Mouse (Mus musculus) heart, postnatal 0 days (tissue): ENCODE measurements around the gene Ap5s1.

ENCODE experiments used
- CTCF ChIP-seq: IDR thresholded peaks from 2 replicates; pipeline ENCODE4 v1.5.1; 2016; ENCODE audit warnings: antibody characterized with exemption, control low read depth, low read depth
- EP300 ChIP-seq: IDR thresholded peaks from 2 replicates; pipeline ENCODE4 v1.6.1; 2016; ENCODE audit warnings: antibody characterized with exemption, low read depth

GRCm38 (mm10) chr2:131159938-131160581, 46.8 kb upstream of the Ap5s1 start, which contains the start of gene 1700037H04Rik:
- TF ChIP-seq CTCF (no peak), EP300 (no peak)
